Mouse (Mus musculus) liver, embryonic 11.5 days (tissue): Measurements from ENCODE around the gene Mst1r. TPM values are rescaled to one million over a fixed set of nuclear protein-coding genes. Genes with fewer than 3 reads are reported as not detected.

Experiments
- ATAC-seq: fragments of 200-750 bp; cut with Nextera tagmentation; replicated peaks from 2 replicates; pipeline ENCODE4 v1.8.0; 2017; ENCODE audit warnings: moderate number of reproducible peaks, mild to moderate bottlenecking, moderate TSS enrichment, moderate library complexity; ENCODE audit not compliant: low FRiP score
- DNase-seq: peaks from one replicate; pipeline ENCODE4 v3.0.0-alpha.2; 2017; ENCODE audit warnings: low spot score
- H3K27ac ChIP-seq: fragments of 300-500 bp; sonication (generic); 2 replicates; pipeline ENCODE4 v1.5.1; 2014; ENCODE audit warnings: mild to moderate bottlenecking, low read depth, low read length, control low read depth
- H3K27me3 ChIP-seq: fragments of 300-500 bp; sonication (generic); replicated peaks from 2 replicates; pipeline ENCODE4 v1.6.1; 2014; ENCODE audit warnings: low read length, mixed read lengths; ENCODE audit not compliant: control insufficient read depth, insufficient read depth
- H3K36me3 ChIP-seq: fragments of 300-500 bp; sonication (generic); 2 replicates; pipeline ENCODE4 v1.6.1; 2014; ENCODE audit warnings: mild to moderate bottlenecking, low read length, moderate library complexity, mixed read lengths; ENCODE audit not compliant: control insufficient read depth, insufficient read depth
- H3K4me1 ChIP-seq: fragments of 300-500 bp; sonication (generic); replicated peaks from 2 replicates; pipeline ENCODE4 v1.6.1; 2014; ENCODE audit warnings: low read length, mixed read lengths; ENCODE audit not compliant: control insufficient read depth, insufficient read depth
- H3K4me2 ChIP-seq: fragments of 300-500 bp; sonication (generic); 2 replicates; pipeline ENCODE4 v1.6.1; 2014; ENCODE audit warnings: mild to moderate bottlenecking, control low read depth, moderate library complexity
- H3K4me3 ChIP-seq: fragments of 300-500 bp; sonication (generic); 2 replicates; pipeline ENCODE4 v1.5.1; 2014; ENCODE audit warnings: low read depth, low read length, control low read depth
- H3K9ac ChIP-seq: fragments of 300-500 bp; sonication (generic); 2 replicates; pipeline ENCODE4 v1.6.1; 2014; ENCODE audit warnings: low read depth, low read length, control low read depth
- H3K9me3 ChIP-seq: fragments of 300-500 bp; sonication (generic); 2 replicates; pipeline ENCODE4 v1.6.1; 2016; ENCODE audit warnings: low read length, inconsistent platforms, mixed read lengths; ENCODE audit not compliant: control insufficient read depth
- WGBS: fragments of 180-500 bp; shearing (Covaris S2); extraction: QIAGEN DNeasy Blood & Tissue Kit; methylation state at CpG from one replicate; pipeline ENCODE4 v1.1.7; 2014; 5-methylcytosine and 5-hydroxymethylcytosine counted together
- polyA plus RNA-seq: library from polyadenylated mRNA; unstranded; fragments of >200 nt; fragmentation: Nextera tagmentation; extraction: Ambion mirVana; gene quantifications from 2 replicates; pipeline ENCODE4 v1.2.1, GENCODE M21; 2014

The Mst1r gene
- 1.3 and 1.5 TPM in 2 replicates for polyA plus RNA-seq

DNA sequence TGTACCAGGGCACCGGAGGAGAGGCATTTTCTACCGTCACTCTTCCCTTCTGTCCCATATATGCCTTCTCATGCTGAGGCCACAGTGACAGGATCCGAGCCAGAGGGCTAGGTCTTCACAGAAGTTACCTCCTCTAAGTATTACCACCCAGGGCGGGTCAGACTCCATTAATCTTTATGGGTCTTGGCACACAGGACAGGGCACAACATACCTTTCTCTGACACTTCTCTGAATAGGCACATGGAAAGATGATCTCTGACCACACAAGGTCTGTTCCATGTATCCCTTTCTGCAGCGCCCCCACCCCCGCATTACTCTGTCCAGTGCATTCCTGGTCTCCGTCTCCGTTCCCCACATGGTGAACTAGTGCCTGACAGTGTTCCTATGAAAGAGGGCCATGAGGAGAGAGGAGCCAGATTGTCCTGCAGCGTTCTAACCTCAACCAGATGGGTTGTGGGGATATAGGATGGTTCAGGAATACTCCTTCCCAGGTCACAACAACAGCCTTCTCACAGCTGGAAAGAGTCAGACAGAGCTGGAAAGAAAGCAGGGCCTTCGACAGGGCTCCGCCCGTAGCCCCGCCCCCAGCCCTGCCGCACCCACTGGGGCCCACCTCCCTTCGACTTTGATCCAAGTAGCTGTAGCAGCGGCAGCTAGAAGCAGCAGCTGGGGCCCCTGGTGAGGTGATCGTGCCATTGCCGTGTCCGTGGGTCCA lies at the start of gene Mst1r:
Mst1r (plus strand) TSS at position 622 of the 715 bp plus-strand sequence.
- Histone ChIP-seq H3K4me3 (peak within 1 kb of the TSS; percentile 36), H3K27me3 (0 out of 2 replicates have a peak, but pooled peaks cover 2% of the 10 kb centered on the region), H3K36me3 (no peaks in the 10 kb centered on the region), H3K9ac (peak within 1 kb of the TSS; percentile 42), H3K4me2 (peak within 1 kb of the TSS; percentile 71), H3K27ac (no peak within 1 kb of the TSS), H3K4me1 (peaks cover 24% of the 10 kb centered on the region), H3K9me3 (no peaks in the 10 kb centered on the region)
- DNase-seq (peak; percentile 82), ATAC-seq (peak; percentile 79)
- 21% methylated on average over 19 of the region's 19 CpGs for WGBS

DNA sequence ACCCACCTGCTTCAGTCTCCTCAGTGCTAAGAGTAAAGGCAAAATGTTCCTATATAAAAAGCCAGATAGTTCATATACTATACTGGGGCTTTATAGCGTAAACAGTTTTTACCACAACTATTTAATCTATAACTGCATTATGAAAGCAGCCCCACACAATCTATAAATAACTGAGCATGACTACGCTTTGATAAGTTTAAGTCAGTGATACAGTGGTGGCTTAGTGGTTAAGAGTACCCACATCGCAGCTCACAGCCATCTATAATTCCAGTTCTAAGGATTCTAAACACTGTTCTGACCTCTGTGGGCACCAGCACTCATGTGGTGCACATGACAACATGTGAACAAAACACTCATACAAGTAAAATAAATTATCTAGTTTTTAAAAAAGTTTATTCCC lies 48.3 kb upstream of the Mst1r start:
- no peak for ATAC-seq

DNA sequence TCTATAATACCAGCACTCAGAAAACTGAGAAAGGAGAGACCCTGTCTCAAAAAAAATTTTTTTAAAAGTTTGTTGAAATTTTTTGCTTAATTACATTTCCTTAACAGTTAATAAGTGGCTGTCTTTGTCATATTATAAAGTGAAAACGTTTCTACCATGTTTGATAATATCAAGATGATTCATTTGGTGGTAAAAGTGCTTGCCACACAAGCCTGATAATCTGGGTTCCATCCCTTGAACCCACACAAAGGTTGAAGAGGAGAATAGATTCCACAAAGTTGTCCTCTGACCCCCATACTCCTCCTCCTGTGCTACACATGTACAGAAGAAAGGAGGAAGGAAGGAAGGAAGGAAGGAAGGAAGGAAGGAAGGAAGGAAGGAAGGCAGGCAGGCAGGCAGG lies 42.2 kb upstream of the Mst1r start:
- ATAC-seq (no peak), DNase-seq (no peak)
- Histone ChIP-seq H3K36me3 (peaks cover 2% of the 10 kb centered on the region; the same call in 1 of the 2 replicates), H3K27ac (no peak overlapping the region), H3K27me3 (no peaks in the 10 kb centered on the region), H3K4me3 (no peak overlapping the region), H3K9me3 (no peaks in the 10 kb centered on the region), H3K4me1 (no peaks in the 10 kb centered on the region), H3K9ac (no peak overlapping the region), H3K4me2 (no peak overlapping the region)
- WGBS: 49% methylated on average over 1 of the region's 1 CpGs

More for the DNA sequence above, 48.3 kb upstream of the Mst1r start:
- H3K4me3 ChIP-seq: no peak overlapping the region
- H3K4me1 ChIP-seq: no peaks in the 10 kb centered on the region
- DNase-seq: no peak
- WGBS: 78% methylated on average over 3 of the region's 3 CpGs
- no peak overlapping the region for H3K27ac ChIP-seq
- no peaks in the 10 kb centered on the region for H3K27me3 ChIP-seq
- H3K36me3 ChIP-seq: peaks cover 2% of the 10 kb centered on the region; the same call in 1 of the 2 replicates
- H3K9ac ChIP-seq: no peak overlapping the region
- no peak overlapping the region for H3K4me2 ChIP-seq
- H3K9me3 ChIP-seq: no peaks in the 10 kb centered on the region

DNA sequence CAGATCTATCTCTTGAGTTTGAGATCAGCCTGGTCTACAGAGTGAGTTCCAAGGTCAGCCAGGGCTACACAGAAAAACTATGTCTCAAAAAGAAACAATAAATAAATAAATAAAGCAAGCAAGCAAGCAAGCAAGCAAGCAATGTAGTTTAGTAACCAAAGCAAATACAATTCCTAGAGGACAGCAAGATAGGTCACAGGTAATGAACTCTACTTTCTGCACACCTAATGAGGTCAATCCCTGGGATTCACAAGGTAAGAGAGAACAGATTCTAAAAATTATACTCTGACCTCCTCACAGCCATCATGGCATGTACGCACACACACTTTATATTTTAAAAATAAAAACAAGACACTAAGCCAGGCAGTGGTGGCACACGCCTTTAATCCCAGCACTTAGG lies 40.6 kb upstream of the Mst1r start:
- no peak overlapping the region for H3K9ac ChIP-seq
- DNase-seq (no peak), ATAC-seq (no peak)
- no peak overlapping the region for H3K4me2 ChIP-seq
- H3K9me3 ChIP-seq: no peaks in the 10 kb centered on the region
- WGBS: 95% methylated on average over 2 of the region's 2 CpGs
- peaks cover 2% of the 10 kb centered on the region; the same call in 1 of the 2 replicates for H3K4me1 ChIP-seq
- no peaks in the 10 kb centered on the region for H3K27me3 ChIP-seq
- H3K4me3 ChIP-seq: no peak overlapping the region
- H3K36me3 ChIP-seq: peaks cover 3% of the 10 kb centered on the region; the same call in 1 of the 2 replicates
- no peak overlapping the region for H3K27ac ChIP-seq

DNA sequence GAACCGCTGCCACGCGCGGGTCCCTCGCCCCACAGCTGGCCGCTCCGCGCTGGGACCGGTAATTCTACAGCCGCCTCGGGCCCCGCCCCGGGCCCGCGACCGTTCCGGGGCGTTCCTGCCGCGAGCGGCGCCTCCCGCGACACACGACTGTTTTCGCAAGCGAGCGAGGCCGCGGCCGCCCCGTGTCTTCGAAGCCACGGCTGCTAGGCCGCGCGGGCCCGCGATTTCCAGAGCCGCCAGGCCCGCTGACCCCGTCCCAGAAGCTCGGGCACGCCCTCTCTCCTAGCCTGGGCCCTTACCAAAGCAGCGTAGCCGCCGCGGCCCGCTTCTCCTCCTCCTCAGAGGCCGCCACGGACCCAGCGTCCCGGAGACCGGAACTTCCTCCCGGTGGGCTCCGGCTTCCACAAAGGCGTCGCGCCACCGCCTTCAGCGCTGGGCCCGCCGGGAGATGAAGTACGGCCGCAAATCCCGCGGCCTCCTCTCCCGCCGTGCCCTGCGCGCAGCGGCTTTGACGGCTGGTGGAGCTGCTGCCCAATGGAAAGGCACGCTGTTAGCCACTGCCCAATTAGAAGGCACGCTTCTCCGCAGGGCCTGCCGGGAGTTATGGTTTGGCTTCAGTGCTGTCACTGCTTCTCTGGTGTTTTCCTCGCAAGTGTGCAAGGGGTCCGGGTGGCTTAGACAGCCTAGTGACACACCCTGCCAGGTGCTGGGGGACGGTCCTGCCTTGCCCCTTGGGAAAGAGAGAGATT lies 34.1 kb upstream of the Mst1r start:
- H3K4me1 ChIP-seq: peaks cover 6% of the 10 kb centered on the region; the same call in 1 of the 2 replicates
- DNase-seq (peak; percentile 87), ATAC-seq (peak; percentile 99)
- WGBS: under 1% methylated on average over 79 of the region's 80 CpGs
- no peaks in the 10 kb centered on the region for H3K27me3 ChIP-seq
- H3K4me2 ChIP-seq: peak overlapping the region; percentile 82
- H3K27ac ChIP-seq: peak overlapping the region; percentile 97
- no peaks in the 10 kb centered on the region for H3K9me3 ChIP-seq
- H3K9ac ChIP-seq: peak overlapping the region; percentile 96
- H3K36me3 ChIP-seq: peaks cover 3% of the 10 kb centered on the region; the same call in 1 of the 2 replicates
- H3K4me3 ChIP-seq: peak overlapping the region; percentile 88

DNA sequence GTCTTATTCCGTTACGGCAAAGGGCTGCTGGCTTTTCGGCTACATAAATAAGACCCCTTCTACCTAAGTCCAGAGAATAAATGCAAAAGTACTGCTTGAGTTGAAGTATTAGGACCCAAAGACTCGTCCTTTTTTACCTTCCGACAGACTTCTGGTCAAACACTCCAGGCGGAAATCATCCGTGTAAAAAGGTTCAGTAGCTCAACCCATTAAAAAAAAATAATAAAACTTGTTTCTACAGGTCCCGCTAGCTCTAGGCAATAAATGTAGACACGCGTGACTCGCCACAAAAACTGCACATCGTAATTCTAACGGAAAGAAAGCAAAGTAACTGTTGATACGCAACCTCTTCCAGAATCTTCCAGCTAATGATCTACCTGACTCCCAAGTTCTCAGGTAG lies 33.5 kb upstream of the Mst1r start, which contains the start of gene Rbm6:
Rbm6 (minus strand) TSS at position 101 of the 400 bp plus-strand sequence.
- Histone ChIP-seq H3K9me3 (no peaks in the 10 kb centered on the region), H3K4me1 (peaks cover 6% of the 10 kb centered on the region; the same call in 1 of the 2 replicates), H3K4me3 (peak within 1 kb of the TSS; percentile 88), H3K27me3 (no peaks in the 10 kb centered on the region), H3K36me3 (peaks cover 3% of the 10 kb centered on the region; the same call in 1 of the 2 replicates), H3K9ac (peak within 1 kb of the TSS; percentile 96), H3K27ac (peak within 1 kb of the TSS; percentile 97), H3K4me2 (peak within 1 kb of the TSS; percentile 82)
- 6% methylated on average over 14 of the region's 14 CpGs for WGBS
- DNase-seq (no peak), ATAC-seq (no peak)

DNA sequence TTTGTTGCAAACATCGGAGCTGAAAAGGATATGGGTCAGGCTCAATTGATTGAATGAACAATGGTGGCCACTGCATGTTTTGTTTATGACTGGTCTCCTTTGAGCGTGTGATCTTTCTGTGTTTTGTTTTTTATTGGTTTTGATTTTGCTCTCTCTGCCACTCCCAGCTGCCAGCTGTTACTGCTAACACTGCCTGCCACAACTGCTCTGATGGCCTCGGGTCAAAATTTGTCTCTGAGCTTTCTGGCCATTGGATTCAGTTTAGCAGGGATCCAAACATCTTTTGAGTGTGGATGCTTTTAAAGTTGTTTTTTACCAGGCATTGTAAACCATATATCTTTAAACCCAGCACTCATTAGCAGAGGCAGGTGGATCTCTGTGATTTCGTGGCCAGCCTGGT lies 26.3 kb upstream of the Mst1r start:
- WGBS: 76% methylated on average over 4 of the region's 4 CpGs
- no peaks in the 10 kb centered on the region for H3K27me3 ChIP-seq
- no peaks in the 10 kb centered on the region for H3K9me3 ChIP-seq
- H3K9ac ChIP-seq: no peak overlapping the region
- H3K36me3 ChIP-seq: no peaks in the 10 kb centered on the region
- H3K4me2 ChIP-seq: no peak overlapping the region
- no peak overlapping the region for H3K4me3 ChIP-seq
- ATAC-seq (no peak), DNase-seq (no peak)
- no peaks in the 10 kb centered on the region for H3K4me1 ChIP-seq
- H3K27ac ChIP-seq: no peak overlapping the region

DNA sequence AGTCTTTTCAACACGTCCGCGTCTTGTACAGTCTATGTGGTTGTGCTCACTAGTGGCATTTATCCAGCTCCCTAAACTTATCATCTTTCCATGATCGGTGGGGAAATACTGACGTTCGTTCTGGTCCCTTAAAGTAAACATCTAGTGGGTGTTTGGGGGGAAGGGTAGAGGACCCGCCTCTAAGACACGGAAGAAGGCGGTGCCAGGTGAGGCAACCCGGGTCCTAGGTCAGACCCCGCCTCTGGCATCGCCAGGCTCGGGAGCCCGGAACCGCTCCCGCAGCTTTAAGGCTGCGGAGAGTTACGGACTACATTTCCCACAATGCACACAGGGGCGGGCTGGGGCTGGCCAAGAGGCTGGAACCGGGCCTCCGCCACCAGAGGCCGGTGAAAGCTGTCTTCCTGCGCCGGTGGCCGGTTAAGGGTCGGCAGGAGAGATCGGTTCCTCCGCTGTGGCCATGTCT lies 18.8 kb upstream of the Mst1r start, which contains the start of gene Mon1a:
Mon1a (plus strand) TSS at position 348 of the 463 bp plus-strand sequence.
- peak; percentile 97 for ATAC-seq
- H3K9ac ChIP-seq: peak within 1 kb of the TSS; percentile 77
- H3K4me1 ChIP-seq: peaks cover 9% of the 10 kb centered on the region
- H3K36me3 ChIP-seq: no peaks in the 10 kb centered on the region
- under 1% methylated on average over 28 of the region's 28 CpGs for WGBS
- peak within 1 kb of the TSS; percentile 92 for H3K4me2 ChIP-seq
- H3K27ac ChIP-seq: peak within 1 kb of the TSS; percentile 34; the same call in 1 of the 2 replicates
- no peaks in the 10 kb centered on the region for H3K9me3 ChIP-seq
- peaks cover 2% of the 10 kb centered on the region; the same call in 1 of the 2 replicates for H3K27me3 ChIP-seq
- peak; percentile 83 for DNase-seq
- H3K4me3 ChIP-seq: peak within 1 kb of the TSS; percentile 81
